Mouse (Mus musculus): ENCODE measurements around the gene 9130230L23Rik. TPM values are rescaled to one million over a fixed set of nuclear protein-coding genes. Genes with fewer than 3 reads are reported as not detected.

9130230L23Rik gene
- polyA plus RNA-seq, 1 experiment = 0.33 TPM

- DNase-seq (ENCODE audit: low read depth in 1 of 2, low spot score in 2 of 2) = no peak
- Histone ChIP-seq H3K4me1 (ENCODE audit: control insufficient read depth, insufficient read depth, insufficient read length) (no peaks in the 10 kb centered on the region), H3K36me3 (ENCODE audit: control insufficient read depth, insufficient read depth, low read length) (no peaks in the 10 kb centered on the region), H3K27ac (ENCODE audit: insufficient read depth, low read length) (no peak overlapping the region), H3K27me3 (ENCODE audit: control insufficient read depth, insufficient read depth, low read length) (no peaks in the 10 kb centered on the region), H3K4me3 (ENCODE audit: extremely low read depth, insufficient read depth, insufficient read length) (no peak overlapping the region)
- WGBS = 81% methylated on average over 5 of the region's 5 CpGs
- TF ChIP-seq CTCF (IDR thresholded peaks at IDR 0.05; ENCODE audit: extremely low read depth, insufficient read depth, insufficient read length, insufficient replicate concordance) (no peak), POLR2A (IDR thresholded peaks at IDR 0.05; ENCODE audit: low read depth, low read length) (no peak)
Measured at GRCm38 (mm10) chr5:66031699-66032098, 27.6 kb upstream of the 9130230L23Rik start.

- Histone ChIP-seq H3K27ac (ENCODE audit: insufficient read depth, low read length) (no peak overlapping the region), H3K36me3 (ENCODE audit: control insufficient read depth, insufficient read depth, low read length) (peaks cover 1% of the 10 kb centered on the region; the same call in 1 of the 2 replicates), H3K4me1 (ENCODE audit: control insufficient read depth, insufficient read depth, insufficient read length) (no peaks in the 10 kb centered on the region), H3K4me3 (ENCODE audit: extremely low read depth, insufficient read depth, insufficient read length) (no peak overlapping the region), H3K27me3 (ENCODE audit: control insufficient read depth, insufficient read depth, low read length) (no peaks in the 10 kb centered on the region)
- WGBS = 96% methylated on average over 5 of the region's 5 CpGs
- TF ChIP-seq CTCF (IDR thresholded peaks at IDR 0.05; ENCODE audit: extremely low read depth, insufficient read depth, insufficient read length, insufficient replicate concordance) (no peak), POLR2A (IDR thresholded peaks at IDR 0.05; ENCODE audit: low read depth, low read length) (no peak)
- DNase-seq (ENCODE audit: low read depth in 1 of 2, low spot score in 2 of 2) = no peak
Measured at GRCm38 (mm10) chr5:66028232-66028631, 24.1 kb upstream of the 9130230L23Rik start.

GRCm38 (mm10) chr5:66027206-66027605, 23.1 kb upstream of the 9130230L23Rik start:
- WGBS = 94% methylated on average over 8 of the region's 8 CpGs
- H3K4me1 ChIP-seq (ENCODE audit: control insufficient read depth, insufficient read depth, insufficient read length) = no peaks in the 10 kb centered on the region
- no peak for DNase-seq (ENCODE audit: low read depth in 1 of 2, low spot score in 2 of 2)
- no peak overlapping the region for H3K27ac ChIP-seq (ENCODE audit: insufficient read depth, low read length)
- no peak overlapping the region for H3K4me3 ChIP-seq (ENCODE audit: extremely low read depth, insufficient read depth, insufficient read length)
- peaks cover 1% of the 10 kb centered on the region; the same call in 1 of the 2 replicates for H3K36me3 ChIP-seq (ENCODE audit: control insufficient read depth, insufficient read depth, low read length)
- no peaks in the 10 kb centered on the region for H3K27me3 ChIP-seq (ENCODE audit: control insufficient read depth, insufficient read depth, low read length)
- no peak for TF ChIP-seq CTCF (IDR thresholded peaks at IDR 0.05; ENCODE audit: extremely low read depth, insufficient read depth, insufficient read length, insufficient replicate concordance)
- TF ChIP-seq POLR2A (IDR thresholded peaks at IDR 0.05; ENCODE audit: low read depth, low read length) = no peak

GRCm38 (mm10) chr5:66026796-66027195, 22.7 kb upstream of the 9130230L23Rik start:
- DNase-seq (ENCODE audit: low read depth in 1 of 2, low spot score in 2 of 2) = no peak
- Histone ChIP-seq H3K27me3 (ENCODE audit: control insufficient read depth, insufficient read depth, low read length) (no peaks in the 10 kb centered on the region), H3K36me3 (ENCODE audit: control insufficient read depth, insufficient read depth, low read length) (peaks cover 1% of the 10 kb centered on the region; the same call in 1 of the 2 replicates), H3K27ac (ENCODE audit: insufficient read depth, low read length) (no peak overlapping the region), H3K4me1 (ENCODE audit: control insufficient read depth, insufficient read depth, insufficient read length) (no peaks in the 10 kb centered on the region), H3K4me3 (ENCODE audit: extremely low read depth, insufficient read depth, insufficient read length) (no peak overlapping the region)
- 97% methylated on average over 31 of the region's 31 CpGs for WGBS
- TF ChIP-seq CTCF (IDR thresholded peaks at IDR 0.05; ENCODE audit: extremely low read depth, insufficient read depth, insufficient read length, insufficient replicate concordance) (no peak), POLR2A (IDR thresholded peaks at IDR 0.05; ENCODE audit: low read depth, low read length) (no peak)

GRCm38 (mm10) chr5:66015449-66015961, 11.4 kb upstream of the 9130230L23Rik start:
- peaks cover 2% of the 10 kb centered on the region; the same call in 1 of the 2 replicates for H3K36me3 ChIP-seq (ENCODE audit: control insufficient read depth, insufficient read depth, low read length)

GRCm38 (mm10) chr5:66014437-66014836, 10.4 kb upstream of the 9130230L23Rik start:
- H3K27ac ChIP-seq (ENCODE audit: insufficient read depth, low read length) = no peak overlapping the region
- TF ChIP-seq POLR2A (IDR thresholded peaks at IDR 0.05; ENCODE audit: low read depth, low read length) (no peak), CTCF (IDR thresholded peaks at IDR 0.05; ENCODE audit: extremely low read depth, insufficient read depth, insufficient read length, insufficient replicate concordance) (no peak)
- peaks cover 2% of the 10 kb centered on the region; the same call in 1 of the 2 replicates for H3K36me3 ChIP-seq (ENCODE audit: control insufficient read depth, insufficient read depth, low read length)
- H3K4me3 ChIP-seq (ENCODE audit: extremely low read depth, insufficient read depth, insufficient read length) = no peak overlapping the region
- DNase-seq (ENCODE audit: low read depth in 1 of 2, low spot score in 2 of 2) = no peak
- WGBS = 88% methylated on average over 2 of the region's 2 CpGs
- no peaks in the 10 kb centered on the region for H3K4me1 ChIP-seq (ENCODE audit: control insufficient read depth, insufficient read depth, insufficient read length)
- H3K27me3 ChIP-seq (ENCODE audit: control insufficient read depth, insufficient read depth, low read length) = no peaks in the 10 kb centered on the region

More at GRCm38 (mm10) chr5:66015449-66015961, 11.4 kb upstream of the 9130230L23Rik start:
- no peak overlapping the region for H3K4me3 ChIP-seq (ENCODE audit: extremely low read depth, insufficient read depth, insufficient read length)
- WGBS = 82% methylated on average over 2 of the region's 2 CpGs
- H3K4me1 ChIP-seq (ENCODE audit: control insufficient read depth, insufficient read depth, insufficient read length) = no peaks in the 10 kb centered on the region
- no peak overlapping the region for H3K27ac ChIP-seq (ENCODE audit: insufficient read depth, low read length)
- TF ChIP-seq POLR2A (IDR thresholded peaks at IDR 0.05; ENCODE audit: low read depth, low read length) (no peak), CTCF (IDR thresholded peaks at IDR 0.05; ENCODE audit: extremely low read depth, insufficient read depth, insufficient read length, insufficient replicate concordance) (no peak)
- no peaks in the 10 kb centered on the region for H3K27me3 ChIP-seq (ENCODE audit: control insufficient read depth, insufficient read depth, low read length)
- DNase-seq (ENCODE audit: low read depth in 1 of 2, low spot score in 2 of 2) = no peak

- no peaks in the 10 kb centered on the region for H3K27me3 ChIP-seq (ENCODE audit: control insufficient read depth, insufficient read depth, low read length)
- no peak overlapping the region for H3K4me3 ChIP-seq (ENCODE audit: extremely low read depth, insufficient read depth, insufficient read length)
- no peak overlapping the region for H3K27ac ChIP-seq (ENCODE audit: insufficient read depth, low read length)
- DNase-seq (ENCODE audit: low read depth in 1 of 2, low spot score in 2 of 2) = no peak
- TF ChIP-seq POLR2A (IDR thresholded peaks at IDR 0.05; ENCODE audit: low read depth, low read length) = no peak
- no peak for TF ChIP-seq CTCF (IDR thresholded peaks at IDR 0.05; ENCODE audit: extremely low read depth, insufficient read depth, insufficient read length, insufficient replicate concordance)
- H3K4me1 ChIP-seq (ENCODE audit: control insufficient read depth, insufficient read depth, insufficient read length) = no peaks in the 10 kb centered on the region
- H3K36me3 ChIP-seq (ENCODE audit: control insufficient read depth, insufficient read depth, low read length) = no peaks in the 10 kb centered on the region; the same call in 1 of the 2 replicates
- 77% methylated on average over 3 of the region's 3 CpGs for WGBS
Measured at GRCm38 (mm10) chr5:66013999-66014398, 9.9 kb upstream of the 9130230L23Rik start.
